Mouse (Mus musculus): ENCODE results near the gene Arhgap8. TPM values are rescaled to one million over a fixed set of nuclear protein-coding genes. Genes with fewer than 3 reads are reported as not detected.

Arhgap8 gene
- total RNA-seq, 2 experiments from 2014 or later, result 0.25 to 0.33 TPM

GRCm38 (mm10) chr15:84775421-84776174, 55.7 kb downstream of the Arhgap8 start:
- peak in 1 of 2 experiments; percentile 44 for DNase-seq (ENCODE audit: extremely low spot score in 1 of 2, low spot score in 1 of 2)

GRCm38 (mm10) chr15:84778587-84778986, 58.7 kb downstream of the Arhgap8 start:
- no peak for DNase-seq (ENCODE audit: extremely low spot score in 1 of 2, low spot score in 1 of 2)

- DNase-seq (ENCODE audit: extremely low spot score in 1 of 2, low spot score in 1 of 2), result no peak
These were observed 65.0 kb downstream of the Arhgap8 start for GRCm38 (mm10) chr15:84784812-84785211.

GRCm38 (mm10) chr15:84787161-84787560, 67.3 kb downstream of the Arhgap8 start:
- no peak for DNase-seq (ENCODE audit: extremely low spot score in 1 of 2, low spot score in 1 of 2)

GRCm38 (mm10) chr15:84793649-84794048, 73.8 kb downstream of the Arhgap8 start:
- DNase-seq (ENCODE audit: extremely low spot score in 1 of 2, low spot score in 1 of 2), result no peak

- DNase-seq (ENCODE audit: extremely low spot score in 1 of 2, low spot score in 1 of 2), result peak in 1 of 2 experiments; percentile 56
These were observed 80.3 kb downstream of the Arhgap8 start for GRCm38 (mm10) chr15:84800132-84800531.

GRCm38 (mm10) chr15:84803685-84804084, 83.8 kb downstream of the Arhgap8 start:
- DNase-seq (ENCODE audit: extremely low spot score in 1 of 2, low spot score in 1 of 2), result peak; percentile 64 to 89

- no peak for DNase-seq (ENCODE audit: extremely low spot score in 1 of 2, low spot score in 1 of 2)
These were observed 89.6 kb downstream of the Arhgap8 start for GRCm38 (mm10) chr15:84809275-84809952.

- DNase-seq (ENCODE audit: extremely low spot score in 1 of 2, low spot score in 1 of 2), result no peak
These were observed 91.3 kb downstream of the Arhgap8 start for GRCm38 (mm10) chr15:84811126-84811525.

- DNase-seq (ENCODE audit: extremely low spot score in 1 of 2, low spot score in 1 of 2), result peak in 1 of 2 experiments; percentile 16
These were observed 93.0 kb downstream of the Arhgap8 start for GRCm38 (mm10) chr15:84812831-84813357.

- DNase-seq (ENCODE audit: extremely low spot score in 1 of 2, low spot score in 1 of 2), result no peak
These were observed 95.3 kb downstream of the Arhgap8 start for GRCm38 (mm10) chr15:84815171-84815570.

- no peak for DNase-seq (ENCODE audit: extremely low spot score in 1 of 2, low spot score in 1 of 2)
These were observed 97.7 kb downstream of the Arhgap8 start for GRCm38 (mm10) chr15:84817589-84817988.

GRCm38 (mm10) chr15:84818284-84818683, 98.4 kb downstream of the Arhgap8 start:
- DNase-seq (ENCODE audit: extremely low spot score in 1 of 2, low spot score in 1 of 2), result no peak

- no peak for DNase-seq (ENCODE audit: extremely low spot score in 1 of 2, low spot score in 1 of 2)
These were observed 101.0 kb downstream of the Arhgap8 start for GRCm38 (mm10) chr15:84820811-84821210.

Other genes starting within 250 kb of the Arhgap8 start
- 10 to 100 TPM; 61.7 to 63.5 TPM for gene Rtl6, start 162.2 kb upstream of the Arhgap8 start, total RNA-seq (2021)
- 10 to 100 TPM; 10.1 to 16.9 TPM for gene Prr5, start 50.4 kb upstream of the Arhgap8 start, total RNA-seq (2021)
- 10 to 100 TPM in 1 of 2 experiments, 1 to 10 TPM in 1; 6.4 to 10.1 TPM for gene Phf21b, start 136.0 kb downstream of the Arhgap8 start, total RNA-seq (2021)
- 1 to 10 TPM in 1 of 2 experiments, under 1 TPM in 1; 0.89 to 1.6 TPM for gene Gm29666, start 200.0 kb downstream of the Arhgap8 start, total RNA-seq (2021)
- gene Nup50, start 203.4 kb downstream of the Arhgap8 start, total RNA-seq (2021), result 10 to 100 TPM; 31.0 to 32.5 TPM